Mouse (Mus musculus) neural tube, embryonic 11.5 days (tissue): ENCODE measurements around the gene Cyb5r2. TPM values are rescaled to one million over a fixed set of nuclear protein-coding genes. Genes with fewer than 3 reads are reported as not detected.

Experiments used
- ATAC-seq: fragments of 200-750 bp; cut with Nextera tagmentation; 2 replicates; pipeline ENCODE4 v1.8.0; 2017; ENCODE audit warnings: moderate number of reproducible peaks, mild to moderate bottlenecking, moderate TSS enrichment, moderate library complexity; ENCODE audit not compliant: insufficient read depth, low FRiP score, low TSS enrichment
- DNase-seq: peaks from one replicate; pipeline ENCODE4 v3.0.0-alpha.2; 2015; ENCODE audit warnings: low spot score
- H3K27ac ChIP-seq: fragments of 300-500 bp; sonication (generic); 2 replicates; pipeline ENCODE4 v1.5.1; 2014; ENCODE audit warnings: low read depth, mild to moderate bottlenecking, low read length
- H3K27me3 ChIP-seq: fragments of 300-500 bp; sonication (generic); 2 replicates; pipeline ENCODE4 v1.6.1; 2014; ENCODE audit warnings: mild to moderate bottlenecking, low read length, mixed read lengths; ENCODE audit not compliant: control insufficient read depth, insufficient read depth
- H3K36me3 ChIP-seq: fragments of 300-500 bp; sonication (generic); 2 replicates; pipeline ENCODE4 v1.6.1; 2014; ENCODE audit warnings: mild to moderate bottlenecking, low read length, moderate library complexity, mixed read lengths; ENCODE audit not compliant: control insufficient read depth, insufficient read depth
- H3K4me1 ChIP-seq: fragments of 300-500 bp; sonication (generic); 2 replicates; pipeline ENCODE4 v1.6.1; 2014; ENCODE audit warnings: low read length, mixed read lengths; ENCODE audit not compliant: control insufficient read depth, insufficient read depth
- H3K4me2 ChIP-seq: fragments of 300-500 bp; sonication (generic); 2 replicates; pipeline ENCODE4 v1.6.1; 2014; ENCODE audit warnings: low read depth, mild to moderate bottlenecking, moderate library complexity
- H3K4me3 ChIP-seq: fragments of 300-500 bp; sonication (generic); 2 replicates; pipeline ENCODE4 v1.5.1; 2014; ENCODE audit warnings: low read depth, low read length
- H3K9ac ChIP-seq: fragments of 300-500 bp; sonication (generic); 2 replicates; pipeline ENCODE4 v1.6.1; 2014; ENCODE audit warnings: mild to moderate bottlenecking, low read length
- H3K9me3 ChIP-seq: fragments of 300-500 bp; sonication (generic); 2 replicates; pipeline ENCODE4 v1.6.1; 2016; ENCODE audit warnings: low read length; ENCODE audit not compliant: control insufficient read depth
- WGBS: fragments of 180-500 bp; shearing (Covaris S2); extraction: QIAGEN DNeasy Blood & Tissue Kit; methylation state at CpG from one replicate; pipeline ENCODE4 v1.1.7; 2014; 5-methylcytosine and 5-hydroxymethylcytosine counted together
- polyA plus RNA-seq: library from polyadenylated mRNA; unstranded; fragments of >200 nt; fragmentation: Nextera tagmentation; extraction: Ambion mirVana; gene quantifications from 2 replicates; pipeline ENCODE4 v1.2.1, GENCODE M21; 2014

Cyb5r2 gene
- 0.28 TPM in 1 of 2 replicates, not detected in the other for polyA plus RNA-seq

- peak within 1 kb of the TSS; percentile 47 for H3K9ac ChIP-seq
Measured at GRCm38 (mm10) chr7:107757308-107758151, at the start of gene Cyb5r2. Cyb5r2 (minus strand) TSS chr7:107758032.

GRCm38 (mm10) chr7:107802138-107802537 is 44.3 kb upstream of the Cyb5r2 start:
- Histone ChIP-seq H3K9ac (no peak overlapping the region), H3K4me1 (no peaks in the 10 kb centered on the region)
- no peak for ATAC-seq

More at GRCm38 (mm10) chr7:107757308-107758151, at the start of gene Cyb5r2:
- no peaks in the 10 kb centered on the region for H3K9me3 ChIP-seq
- no peak within 1 kb of the TSS for H3K27ac ChIP-seq
- DNase-seq (no peak), ATAC-seq (peak; percentile 74; the same call in 1 of the 2 replicates)
- WGBS = 16% methylated on average over 23 of the region's 23 CpGs
- H3K4me1 ChIP-seq = no peaks in the 10 kb centered on the region
- H3K27me3 ChIP-seq = no peaks in the 10 kb centered on the region
- H3K4me3 ChIP-seq = peak within 1 kb of the TSS; percentile 13; the same call in 1 of the 2 replicates
- H3K4me2 ChIP-seq = peak within 1 kb of the TSS; percentile 38
- H3K36me3 ChIP-seq = no peaks in the 10 kb centered on the region

GRCm38 (mm10) chr7:107801108-107801507 is 43.3 kb upstream of the Cyb5r2 start, which contains the start of gene Ovch2:
Ovch2 (minus strand) TSS chr7:107801208.
- H3K9me3 ChIP-seq = no peaks in the 10 kb centered on the region
- H3K27ac ChIP-seq = no peak within 1 kb of the TSS
- H3K4me2 ChIP-seq = no peak within 1 kb of the TSS
- H3K4me1 ChIP-seq = no peaks in the 10 kb centered on the region
- no peaks in the 10 kb centered on the region for H3K27me3 ChIP-seq
- H3K36me3 ChIP-seq = no peaks in the 10 kb centered on the region
- no peak for DNase-seq
- no peak within 1 kb of the TSS for H3K9ac ChIP-seq
- H3K4me3 ChIP-seq = no peak within 1 kb of the TSS
- no peak for ATAC-seq
- 91% methylated on average over 2 of the region's 2 CpGs for WGBS

More at GRCm38 (mm10) chr7:107802138-107802537, 44.3 kb upstream of the Cyb5r2 start:
- Histone ChIP-seq H3K36me3 (no peaks in the 10 kb centered on the region), H3K4me2 (no peak overlapping the region), H3K4me3 (no peak overlapping the region), H3K9me3 (no peaks in the 10 kb centered on the region), H3K27ac (no peak overlapping the region), H3K27me3 (no peaks in the 10 kb centered on the region)
- 74% methylated on average over 3 of the region's 3 CpGs for WGBS
- DNase-seq = no peak

GRCm38 (mm10) chr7:107796500-107796899 is 38.7 kb upstream of the Cyb5r2 start:
- DNase-seq (no peak), ATAC-seq (no peak)
- no peaks in the 10 kb centered on the region for H3K4me1 ChIP-seq
- H3K9me3 ChIP-seq = no peaks in the 10 kb centered on the region
- 93% methylated on average over 2 of the region's 2 CpGs for WGBS
- no peaks in the 10 kb centered on the region for H3K27me3 ChIP-seq
- H3K4me3 ChIP-seq = no peak overlapping the region
- no peaks in the 10 kb centered on the region for H3K36me3 ChIP-seq
- H3K27ac ChIP-seq = no peak overlapping the region
- no peak overlapping the region for H3K9ac ChIP-seq
- H3K4me2 ChIP-seq = no peak overlapping the region

GRCm38 (mm10) chr7:107787977-107788620 is 30.3 kb upstream of the Cyb5r2 start:
- Histone ChIP-seq H3K27ac (no peak overlapping the region), H3K36me3 (no peaks in the 10 kb centered on the region), H3K4me1 (no peaks in the 10 kb centered on the region), H3K4me3 (no peak overlapping the region), H3K9ac (no peak overlapping the region), H3K27me3 (no peaks in the 10 kb centered on the region), H3K9me3 (no peaks in the 10 kb centered on the region), H3K4me2 (no peak overlapping the region)
- ATAC-seq = no peak
- peak; percentile 20 for DNase-seq
- 54% methylated on average over 3 of the region's 3 CpGs for WGBS

- no peak overlapping the region for H3K4me2 ChIP-seq
- no peak overlapping the region for H3K27ac ChIP-seq
- no peak for DNase-seq
- no peak for ATAC-seq
- no peaks in the 10 kb centered on the region for H3K27me3 ChIP-seq
- WGBS = 44% methylated on average over 4 of the region's 4 CpGs
- no peak overlapping the region for H3K4me3 ChIP-seq
- H3K9me3 ChIP-seq = no peaks in the 10 kb centered on the region
- H3K36me3 ChIP-seq = no peaks in the 10 kb centered on the region
- no peak overlapping the region for H3K9ac ChIP-seq
- no peaks in the 10 kb centered on the region for H3K4me1 ChIP-seq
Measured at GRCm38 (mm10) chr7:107779611-107780010, 21.8 kb upstream of the Cyb5r2 start.

- Histone ChIP-seq H3K27ac (no peak overlapping the region), H3K36me3 (no peaks in the 10 kb centered on the region), H3K9ac (no peak overlapping the region), H3K9me3 (no peaks in the 10 kb centered on the region), H3K4me3 (no peak overlapping the region), H3K4me2 (no peak overlapping the region), H3K4me1 (no peaks in the 10 kb centered on the region), H3K27me3 (no peaks in the 10 kb centered on the region)
- DNase-seq = no peak
- WGBS = 96% methylated on average over 1 of the region's 1 CpGs
- no peak for ATAC-seq
Measured at GRCm38 (mm10) chr7:107778216-107778615, 20.4 kb upstream of the Cyb5r2 start.

- WGBS = 61% methylated on average over 6 of the region's 6 CpGs
- Histone ChIP-seq H3K9ac (no peak overlapping the region), H3K4me1 (no peaks in the 10 kb centered on the region), H3K36me3 (no peaks in the 10 kb centered on the region), H3K4me2 (no peak overlapping the region), H3K9me3 (no peaks in the 10 kb centered on the region), H3K27ac (no peak overlapping the region), H3K27me3 (no peaks in the 10 kb centered on the region), H3K4me3 (no peak overlapping the region)
- DNase-seq (no peak), ATAC-seq (no peak)
Measured at GRCm38 (mm10) chr7:107770812-107771211, 13.0 kb upstream of the Cyb5r2 start.
